Mouse (Mus musculus) lung, postnatal 4 days (tissue): ENCODE data around the gene Dmac2.
"Not testable (repeated sequence)": the region's sequence is repeated elsewhere in the genome, so short reads cannot be mapped to it uniquely, and the experiment has no call there.

ENCODE experiments used
- DNase-seq, 2 experiments: peaks; one replicate each; pipeline ENCODE4 v3.0.0; 2021

Dmac2 gene

GRCm38 (mm10) chr7:25618865-25619721 is at the start of gene Dmac2:
Dmac2 (plus strand) TSS chr7:25619414.
- peak; percentile 93 to 94 for DNase-seq

GRCm38 (mm10) chr7:25573806-25574205 is 45.4 kb upstream of the Dmac2 start:
- not testable (repeated sequence) for DNase-seq

GRCm38 (mm10) chr7:25575105-25575504 is 44.1 kb upstream of the Dmac2 start:
- no peak for DNase-seq

GRCm38 (mm10) chr7:25575870-25576269 is 43.3 kb upstream of the Dmac2 start:
- DNase-seq, result no peak

- DNase-seq, result not testable (repeated sequence)
Observed at GRCm38 (mm10) chr7:25576308-25576707, 42.9 kb upstream of the Dmac2 start.

- peak; percentile 40 to 55 for DNase-seq
Observed at GRCm38 (mm10) chr7:25576793-25577437, 42.3 kb upstream of the Dmac2 start.

- DNase-seq, result no peak
Observed at GRCm38 (mm10) chr7:25579441-25579840, 39.8 kb upstream of the Dmac2 start.

GRCm38 (mm10) chr7:25582301-25582810 is 36.9 kb upstream of the Dmac2 start:
- DNase-seq, result no peak

- no peak for DNase-seq
Observed at GRCm38 (mm10) chr7:25584651-25585050, 34.6 kb upstream of the Dmac2 start.

- no peak for DNase-seq
Observed at GRCm38 (mm10) chr7:25585351-25586204, 33.6 kb upstream of the Dmac2 start.

GRCm38 (mm10) chr7:25591226-25591625 is 28.0 kb upstream of the Dmac2 start:
- DNase-seq, result peak in 1 of 2 experiments; percentile 2

- DNase-seq, result no peak
Observed at GRCm38 (mm10) chr7:25593859-25594258, 25.4 kb upstream of the Dmac2 start.

- DNase-seq, result peak; percentile 42 to 76
Observed at GRCm38 (mm10) chr7:25599663-25600062, 19.6 kb upstream of the Dmac2 start.

- DNase-seq, result peak in 1 of 2 experiments; percentile 16
Observed at GRCm38 (mm10) chr7:25600666-25601065, 18.5 kb upstream of the Dmac2 start.

- peak in 1 of 2 experiments; percentile 17 for DNase-seq
Observed at GRCm38 (mm10) chr7:25601346-25601745, 17.9 kb upstream of the Dmac2 start.

- DNase-seq, result peak in 1 of 2 experiments; percentile 12
Observed at GRCm38 (mm10) chr7:25606625-25607063, 12.6 kb upstream of the Dmac2 start.

GRCm38 (mm10) chr7:25607196-25607595 is 12.0 kb upstream of the Dmac2 start:
- peak in 1 of 2 experiments; percentile 6 for DNase-seq

- peak in 1 of 2 experiments; percentile 13 for DNase-seq
Observed at GRCm38 (mm10) chr7:25610056-25610455, 9.2 kb upstream of the Dmac2 start.

GRCm38 (mm10) chr7:25611501-25611900 is 7.7 kb upstream of the Dmac2 start:
- no peak for DNase-seq

GRCm38 (mm10) chr7:25614086-25614485 is 5.1 kb upstream of the Dmac2 start:
- peak in 1 of 2 experiments; percentile 8 for DNase-seq

- peak in 1 of 2 experiments; percentile 21 for DNase-seq
Observed at GRCm38 (mm10) chr7:25614831-25615705, 4.1 kb upstream of the Dmac2 start.

- DNase-seq, result no peak
Observed at GRCm38 (mm10) chr7:25615706-25616011, 3.6 kb upstream of the Dmac2 start, which contains the start of gene Erich4. Erich4 (minus strand) TSS chr7:25615892.
